Mouse (Mus musculus) layer of hippocampus, adult 2 months (tissue): ENCODE results near the gene Igsf11. TPM values are rescaled to one million over a fixed set of nuclear protein-coding genes. Genes with fewer than 3 reads are reported as not detected.

Source experiments
- DNase-seq, 2 experiments: peaks; one replicate each; pipeline ENCODE4 v3.0.0; 2022; ENCODE audit warnings: low spot score in 2 of 2
- H3K27ac ChIP-seq: fragments of 200-600 bp; 2 replicates; pipeline ENCODE4 v1.8.1; 2022
- H3K4me3 ChIP-seq: fragments of 200-600 bp; 2 replicates; pipeline ENCODE4 v1.8.1; 2022; ENCODE audit warnings: mild to moderate bottlenecking
- CTCF ChIP-seq: fragments of 200-600 bp; conservative IDR thresholded peaks from 2 replicates; pipeline ENCODE4 v1.8.1; 2022; ENCODE audit warnings: antibody characterized with exemption, mild to moderate bottlenecking, moderate library complexity
- total RNA-seq, 2 experiments: library from RNA; stranded (reverse); gene quantifications; 2 replicates each; pipeline ENCODE4 v1.2.3; 2021

Gene Igsf11
- total RNA-seq, 2 experiments from 2014 or later, result 44.7 to 50.7 TPM

- H3K27ac ChIP-seq, result peak overlapping the region; percentile 72
- no peak for TF ChIP-seq CTCF
- peak; percentile 33 to 44 for DNase-seq
- no peak overlapping the region for H3K4me3 ChIP-seq
These were observed 127.0 kb downstream of the Igsf11 start for GRCm38 (mm10) chr16:39019449-39019848.

GRCm38 (mm10) chr16:39025989-39026736 is 133.7 kb downstream of the Igsf11 start:
- Histone ChIP-seq H3K27ac (peak overlapping the region; percentile 55; the same call in 1 of the 2 replicates), H3K4me3 (no peak overlapping the region)
- no peak for TF ChIP-seq CTCF
- DNase-seq, result peak; percentile 23 to 30

- no peak for TF ChIP-seq CTCF
- H3K4me3 ChIP-seq, result no peak overlapping the region
- H3K27ac ChIP-seq, result no peak overlapping the region
- DNase-seq, result no peak
These were observed 138.9 kb downstream of the Igsf11 start for GRCm38 (mm10) chr16:39031350-39031749.

GRCm38 (mm10) chr16:39037257-39037656 is 144.8 kb downstream of the Igsf11 start:
- DNase-seq, result no peak
- Histone ChIP-seq H3K27ac (no peak overlapping the region), H3K4me3 (no peak overlapping the region)
- no peak for TF ChIP-seq CTCF

GRCm38 (mm10) chr16:39044381-39044780 is 151.9 kb downstream of the Igsf11 start:
- no peak for DNase-seq
- no peak overlapping the region for H3K4me3 ChIP-seq
- TF ChIP-seq CTCF, result no peak
- no peak overlapping the region for H3K27ac ChIP-seq

GRCm38 (mm10) chr16:39048889-39049288 is 156.4 kb downstream of the Igsf11 start:
- no peak overlapping the region for H3K4me3 ChIP-seq
- H3K27ac ChIP-seq, result no peak overlapping the region
- DNase-seq, result peak; percentile 60 to 74
- TF ChIP-seq CTCF, result peak; percentile 96

- Histone ChIP-seq H3K27ac (no peak overlapping the region), H3K4me3 (no peak overlapping the region)
- DNase-seq, result peak; percentile 68 to 87
- TF ChIP-seq CTCF, result peak; percentile 91
These were observed 160.5 kb downstream of the Igsf11 start for GRCm38 (mm10) chr16:39052971-39053370.

- Histone ChIP-seq H3K4me3 (no peak overlapping the region), H3K27ac (no peak overlapping the region)
- DNase-seq, result no peak
- TF ChIP-seq CTCF, result no peak
These were observed 161.3 kb downstream of the Igsf11 start for GRCm38 (mm10) chr16:39053779-39054178.

GRCm38 (mm10) chr16:39056061-39056460 is 163.6 kb downstream of the Igsf11 start:
- Histone ChIP-seq H3K27ac (no peak overlapping the region), H3K4me3 (no peak overlapping the region)
- peak; percentile 86 for TF ChIP-seq CTCF
- DNase-seq, result peak; percentile 54 to 65

- Histone ChIP-seq H3K4me3 (no peak overlapping the region), H3K27ac (no peak overlapping the region)
- no peak for TF ChIP-seq CTCF
- DNase-seq, result no peak
These were observed 164.5 kb downstream of the Igsf11 start for GRCm38 (mm10) chr16:39056961-39057360.

GRCm38 (mm10) chr16:39058869-39059268 is 166.4 kb downstream of the Igsf11 start:
- no peak for DNase-seq
- no peak for TF ChIP-seq CTCF
- Histone ChIP-seq H3K4me3 (no peak overlapping the region), H3K27ac (no peak overlapping the region)

- peak; percentile 86 for TF ChIP-seq CTCF
- no peak overlapping the region for H3K27ac ChIP-seq
- DNase-seq, result peak in 1 of 2 experiments; percentile 51
- H3K4me3 ChIP-seq, result no peak overlapping the region
These were observed 170.1 kb downstream of the Igsf11 start for GRCm38 (mm10) chr16:39062596-39062995.

GRCm38 (mm10) chr16:39065576-39065975 is 173.1 kb downstream of the Igsf11 start:
- TF ChIP-seq CTCF, result no peak
- H3K27ac ChIP-seq, result no peak overlapping the region
- H3K4me3 ChIP-seq, result no peak overlapping the region
- no peak for DNase-seq

- no peak for DNase-seq
- TF ChIP-seq CTCF, result no peak
- no peak overlapping the region for H3K4me3 ChIP-seq
- H3K27ac ChIP-seq, result peak overlapping the region; percentile 28; the same call in 1 of the 2 replicates
These were observed 179.0 kb downstream of the Igsf11 start for GRCm38 (mm10) chr16:39071431-39071830.

Other genes with a start within 250 kb of the Igsf11 start
- 10 to 100 TPM; 17.9 to 18.5 TPM for gene Arhgap31, start 179.4 kb upstream of the Igsf11 start, total RNA-seq
- 10 to 100 TPM; 34.3 to 39.7 TPM for gene B4galt4, start 150.4 kb upstream of the Igsf11 start, total RNA-seq
- gene Upk1b, start 92.3 kb upstream of the Igsf11 start, total RNA-seq, result 1 to 10 TPM; 1.6 to 1.7 TPM
- not detected for gene 4930435E12Rik, start 63.9 kb upstream of the Igsf11 start, total RNA-seq